Mouse (Mus musculus): ENCODE data around the gene Kif2b. TPM values are rescaled to one million over a fixed set of nuclear protein-coding genes. Genes with fewer than 3 reads are reported as not detected.

Kif2b gene
- polyA plus RNA-seq (2014; fragmentation: Nextera tagmentation; extraction: Ambion mirVana) = not detected in 2 replicates

DNA sequence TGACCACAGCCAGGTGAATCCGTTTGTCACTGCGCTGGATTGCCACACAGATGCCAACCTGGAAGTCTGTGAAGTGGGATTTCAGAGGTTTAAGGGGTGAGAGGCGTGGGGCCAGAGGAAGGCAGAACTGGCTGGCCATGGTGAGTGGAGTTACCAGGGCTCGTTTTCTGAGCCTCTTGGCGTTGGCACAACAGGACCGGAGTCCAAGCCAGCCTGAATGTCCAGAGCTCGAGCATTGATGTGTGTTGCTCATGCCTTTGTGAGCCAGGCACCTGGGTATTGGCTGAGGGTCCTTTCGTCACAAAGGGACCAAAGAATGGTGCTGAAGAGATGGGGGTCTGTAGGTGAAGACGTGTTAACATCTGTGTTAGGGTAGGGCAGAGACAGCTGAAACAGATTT, at the start of gene Kif2b:
TSS of gene Kif2b (minus strand) at position 242 of the 400 bp plus-strand sequence.
- no peak for ATAC-seq (replicated peaks; ENCODE audit: low FRiP score)
- no peak for DNase-seq (ENCODE audit: low spot score)
- Histone ChIP-seq H3K27me3 (replicated peaks; ENCODE audit: control insufficient read depth, insufficient read depth, low read length) (no peaks in the 10 kb centered on the region), H3K27ac (ENCODE audit: low read depth, low read length) (no peak within 1 kb of the TSS), H3K4me3 (ENCODE audit: low read depth, low read length) (no peak within 1 kb of the TSS), H3K4me1 (replicated peaks; ENCODE audit: control insufficient read depth, insufficient read depth, low read length) (no peaks in the 10 kb centered on the region), H3K36me3 (ENCODE audit: control insufficient read depth, insufficient read depth, low read length) (no peaks in the 10 kb centered on the region), H3K9me3 (ENCODE audit: control insufficient read depth, low read length) (no peaks in the 10 kb centered on the region), H3K4me2 (no peak within 1 kb of the TSS), H3K9ac (ENCODE audit: low read depth, low read length) (no peak within 1 kb of the TSS)
- WGBS = 88% methylated on average over 9 of the region's 9 CpGs

DNA sequence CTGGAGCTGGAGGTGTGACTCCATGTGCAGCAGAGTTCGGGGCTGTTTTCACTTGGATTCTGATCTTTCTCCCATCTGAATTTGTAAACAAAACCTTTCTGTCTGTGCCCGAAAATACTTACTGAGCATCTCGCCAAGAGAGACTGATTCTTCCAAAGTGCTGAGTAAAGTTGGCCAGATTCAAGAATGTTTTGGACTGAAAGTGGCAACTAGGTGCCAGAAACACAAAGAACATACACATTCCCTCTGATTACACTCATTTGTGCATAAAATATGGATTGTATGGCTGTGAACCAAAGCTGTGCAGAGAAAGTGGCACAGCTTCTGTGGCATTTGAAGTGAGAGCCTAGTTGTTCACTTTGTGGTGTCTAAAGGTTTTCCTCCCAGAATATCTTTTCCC, 15.7 kb upstream of the Kif2b start:
- H3K9ac ChIP-seq (ENCODE audit: low read depth, low read length) = no peak overlapping the region
- no peak for ATAC-seq (replicated peaks; ENCODE audit: low FRiP score)
- 66% methylated on average over 3 of the region's 3 CpGs for WGBS
- H3K9me3 ChIP-seq (ENCODE audit: control insufficient read depth, low read length) = no peaks in the 10 kb centered on the region
- no peaks in the 10 kb centered on the region for H3K27me3 ChIP-seq (replicated peaks; ENCODE audit: control insufficient read depth, insufficient read depth, low read length)
- H3K4me1 ChIP-seq (replicated peaks; ENCODE audit: control insufficient read depth, insufficient read depth, low read length) = no peaks in the 10 kb centered on the region
- H3K27ac ChIP-seq (ENCODE audit: low read depth, low read length) = no peak overlapping the region
- no peak overlapping the region for H3K4me2 ChIP-seq
- H3K4me3 ChIP-seq (ENCODE audit: low read depth, low read length) = no peak overlapping the region
- no peak for DNase-seq (ENCODE audit: low spot score)
- H3K36me3 ChIP-seq (ENCODE audit: control insufficient read depth, insufficient read depth, low read length) = no peaks in the 10 kb centered on the region

DNA sequence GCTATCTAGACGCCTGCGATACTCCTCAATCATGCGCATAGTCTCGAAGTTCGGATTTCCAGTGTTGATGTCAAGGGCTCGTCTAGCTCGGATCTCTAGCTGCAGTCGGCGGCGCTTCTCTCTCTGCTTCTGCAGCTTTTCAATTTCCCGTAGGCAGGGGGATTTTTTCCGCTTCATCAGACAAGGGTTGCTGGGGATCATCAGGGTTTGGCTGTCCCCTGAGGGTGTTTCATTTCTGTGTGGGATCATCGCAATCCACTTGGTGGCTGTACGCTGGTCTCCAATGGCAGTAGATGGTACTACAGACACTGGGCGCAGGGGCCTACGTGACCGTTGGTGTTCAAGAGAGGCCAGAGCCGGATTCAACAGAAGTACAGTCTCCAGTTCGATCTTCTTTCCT, 502 bp downstream of the Kif2b start:
- no peak for DNase-seq (ENCODE audit: low spot score)
- Histone ChIP-seq H3K9ac (ENCODE audit: low read depth, low read length) (no peak overlapping the region), H3K9me3 (ENCODE audit: control insufficient read depth, low read length) (no peaks in the 10 kb centered on the region), H3K4me1 (replicated peaks; ENCODE audit: control insufficient read depth, insufficient read depth, low read length) (no peaks in the 10 kb centered on the region), H3K4me3 (ENCODE audit: low read depth, low read length) (no peak overlapping the region), H3K4me2 (no peak overlapping the region), H3K27ac (ENCODE audit: low read depth, low read length) (no peak overlapping the region), H3K36me3 (ENCODE audit: control insufficient read depth, insufficient read depth, low read length) (no peaks in the 10 kb centered on the region), H3K27me3 (replicated peaks; ENCODE audit: control insufficient read depth, insufficient read depth, low read length) (no peaks in the 10 kb centered on the region)
- WGBS = 93% methylated on average over 19 of the region's 19 CpGs
- ATAC-seq (replicated peaks; ENCODE audit: low FRiP score) = no peak

DNA sequence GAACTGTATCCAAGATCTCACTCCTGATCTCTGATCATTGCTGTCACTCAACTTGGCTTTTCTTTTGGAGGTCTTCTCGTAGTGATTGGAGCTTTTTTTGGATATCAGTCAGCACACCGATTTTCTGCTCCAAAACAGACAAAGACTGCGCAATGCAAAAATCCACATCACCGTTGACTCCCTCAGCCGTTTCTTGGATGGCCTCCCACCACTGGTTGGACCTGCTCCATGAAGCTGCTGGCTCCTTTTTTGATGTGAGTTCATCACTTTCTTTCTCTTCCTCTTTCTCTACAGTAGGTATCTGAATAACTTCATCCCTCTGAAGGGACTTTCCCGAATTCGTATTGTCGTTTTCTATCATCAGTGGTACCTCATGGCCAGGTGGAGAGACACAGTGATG, 2.0 kb downstream of the Kif2b start:
- H3K27ac ChIP-seq (ENCODE audit: low read depth, low read length) = no peak overlapping the region
- no peaks in the 10 kb centered on the region for H3K4me1 ChIP-seq (replicated peaks; ENCODE audit: control insufficient read depth, insufficient read depth, low read length)
- no peak overlapping the region for H3K9ac ChIP-seq (ENCODE audit: low read depth, low read length)
- 87% methylated on average over 8 of the region's 8 CpGs for WGBS
- H3K27me3 ChIP-seq (replicated peaks; ENCODE audit: control insufficient read depth, insufficient read depth, low read length) = no peaks in the 10 kb centered on the region
- DNase-seq (ENCODE audit: low spot score) = no peak
- no peak for ATAC-seq (replicated peaks; ENCODE audit: low FRiP score)
- no peak overlapping the region for H3K4me3 ChIP-seq (ENCODE audit: low read depth, low read length)
- no peak overlapping the region for H3K4me2 ChIP-seq
- H3K36me3 ChIP-seq (ENCODE audit: control insufficient read depth, insufficient read depth, low read length) = no peaks in the 10 kb centered on the region
- H3K9me3 ChIP-seq (ENCODE audit: control insufficient read depth, low read length) = no peaks in the 10 kb centered on the region

DNA sequence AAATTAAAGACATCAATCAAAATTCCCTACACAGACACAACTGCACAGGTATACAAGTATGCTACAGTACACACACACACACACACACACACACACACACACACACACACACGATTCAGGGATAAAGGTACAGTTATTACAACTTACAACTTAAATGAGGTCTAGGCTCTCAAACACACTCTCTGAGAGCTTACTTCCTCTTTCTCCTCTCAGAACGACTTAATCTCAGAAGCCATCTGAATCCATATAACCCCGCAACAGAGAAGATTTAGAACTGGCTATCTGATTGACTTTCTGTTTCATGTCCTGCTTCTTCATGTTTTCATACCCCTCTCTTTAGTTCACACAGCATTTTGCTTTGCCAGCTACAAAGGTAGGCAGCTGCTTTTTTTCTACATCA, 2.9 kb downstream of the Kif2b start:
- no peaks in the 10 kb centered on the region for H3K36me3 ChIP-seq (ENCODE audit: control insufficient read depth, insufficient read depth, low read length)
- no peaks in the 10 kb centered on the region for H3K4me1 ChIP-seq (replicated peaks; ENCODE audit: control insufficient read depth, insufficient read depth, low read length)
- H3K27me3 ChIP-seq (replicated peaks; ENCODE audit: control insufficient read depth, insufficient read depth, low read length) = no peaks in the 10 kb centered on the region
- DNase-seq (ENCODE audit: low spot score) (no peak), ATAC-seq (replicated peaks; ENCODE audit: low FRiP score) (no peak)
- H3K4me2 ChIP-seq = no peak overlapping the region
- H3K9me3 ChIP-seq (ENCODE audit: control insufficient read depth, low read length) = no peaks in the 10 kb centered on the region
- H3K4me3 ChIP-seq (ENCODE audit: low read depth, low read length) = no peak overlapping the region
- no peak overlapping the region for H3K27ac ChIP-seq (ENCODE audit: low read depth, low read length)
- WGBS = 49% methylated on average over 3 of the region's 3 CpGs
- no peak overlapping the region for H3K9ac ChIP-seq (ENCODE audit: low read depth, low read length)

DNA sequence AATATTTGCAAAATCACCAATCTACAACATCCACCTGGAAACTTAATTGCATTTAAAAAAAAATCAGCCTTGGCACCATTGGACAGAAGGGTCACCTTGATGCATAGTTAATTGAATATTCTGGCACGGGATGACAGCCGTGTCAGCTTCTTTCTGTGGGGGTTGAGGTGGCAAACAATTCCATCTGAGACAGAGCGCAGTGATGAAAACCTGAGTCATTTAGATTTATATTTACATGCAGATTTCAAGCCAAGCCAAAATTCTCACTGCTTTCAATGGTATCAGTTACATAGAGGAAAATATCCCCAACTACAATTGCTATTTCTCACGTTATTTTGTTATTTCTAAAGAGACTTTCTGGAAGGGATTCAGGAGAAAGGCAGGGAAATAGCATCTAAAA, 46.6 kb downstream of the Kif2b start:
- ATAC-seq (replicated peaks; ENCODE audit: low FRiP score) (no peak), DNase-seq (ENCODE audit: low spot score) (no peak)
- WGBS = 80% methylated on average over 4 of the region's 4 CpGs
- Histone ChIP-seq H3K36me3 (ENCODE audit: control insufficient read depth, insufficient read depth, low read length) (no peaks in the 10 kb centered on the region), H3K27me3 (replicated peaks; ENCODE audit: control insufficient read depth, insufficient read depth, low read length) (no peaks in the 10 kb centered on the region), H3K27ac (ENCODE audit: low read depth, low read length) (no peak overlapping the region), H3K4me3 (ENCODE audit: low read depth, low read length) (no peak overlapping the region), H3K9me3 (ENCODE audit: control insufficient read depth, low read length) (no peaks in the 10 kb centered on the region), H3K4me2 (no peak overlapping the region), H3K4me1 (replicated peaks; ENCODE audit: control insufficient read depth, insufficient read depth, low read length) (no peaks in the 10 kb centered on the region), H3K9ac (ENCODE audit: low read depth, low read length) (no peak overlapping the region)
